Mouse (Mus musculus) E14TG2a.4 (cell line): ENCODE measurements around the gene Ctse.

Experiments
- CTCF ChIP-seq: conservative IDR thresholded peaks from 2 replicates; pipeline ENCODE4 v1.5.1; 2014; ENCODE audit warnings: low read length
- NANOG ChIP-seq: IDR thresholded peaks from 2 replicates; pipeline ENCODE4 v1.6.1; 2014; ENCODE audit warnings: borderline replicate concordance, low read length, mixed read lengths

- TF ChIP-seq NANOG (no peak), CTCF (no peak)
These were observed 83.9 kb downstream of the Ctse start for GRCm38 (mm10) chr1:131721989-131722388.
